Mouse (Mus musculus) MEL (cell line): ENCODE measurements at regions not wholly inside any gene's neighbourhood (a gene's known extent, or its start where the extent isn't known, plus 50 kb on each side); places are given as distances from the start of the nearest gene placed in this dataset.
A peak's percentile ranks its signal among the peaks of the same experiment; 100 is the strongest.

Experiments
- DNase-seq: peaks from one replicate; pipeline ENCODE4 v3.0.0; 2011; ENCODE audit warnings: low read depth, low spot score
- H3K27ac ChIP-seq: 2 replicates; pipeline ENCODE4 v1.5.1; 2012; ENCODE audit warnings: low read depth, mild to moderate bottlenecking, control low read depth, low read length, moderate library complexity; ENCODE audit not compliant: control insufficient read depth
- H3K27me3 ChIP-seq, 2 experiments: fragments of 150-350 bp in 1 of 2; sonication (generic) in 1 of 2; 2 replicates each; pipeline ENCODE4 v1.6.1; 2012; ENCODE audit warnings: low read length in 2 of 2, mild to moderate bottlenecking in 2 of 2, improper control_type of control experiment in 1 of 2, moderate library complexity in 1 of 2; ENCODE audit not compliant: insufficient read depth in 2 of 2, control insufficient read depth in 1 of 2
- H3K36me3 ChIP-seq, 2 experiments: 2 replicates each; pipeline ENCODE4 v1.6.1; 2012 to 2014; ENCODE audit warnings: low read length in 2 of 2, improper control_type of control experiment in 1 of 2, inconsistent platforms in 1 of 2, mild to moderate bottlenecking in 1 of 2; ENCODE audit not compliant: insufficient read depth in 2 of 2, control insufficient read depth in 1 of 2
- H3K4me1 ChIP-seq, 2 experiments: fragments of 150-350 bp in 1 of 2; sonication (generic) in 1 of 2; 2 replicates each; pipeline ENCODE4 v1.6.1; 2012; ENCODE audit warnings: low read length in 2 of 2, improper control_type of control experiment in 1 of 2, mild to moderate bottlenecking in 1 of 2; ENCODE audit not compliant: insufficient read depth in 2 of 2, control insufficient read depth in 1 of 2
- H3K4me3 ChIP-seq, 2 experiments: fragments of 150-350 bp in 1 of 2; sonication (generic) in 1 of 2; 2 replicates each; pipeline ENCODE4 v1.5.1; 2012; ENCODE audit warnings: low read depth in 2 of 2, low read length in 2 of 2, mild to moderate bottlenecking in 2 of 2, moderate library complexity in 2 of 2, control low read depth in 1 of 2, improper control_type of control experiment in 1 of 2; ENCODE audit not compliant: control insufficient read depth in 1 of 2, insufficient read depth in 1 of 2
- H3K79me2 ChIP-seq: 2 replicates; pipeline ENCODE4 v1.6.1; 2012; ENCODE audit warnings: mild to moderate bottlenecking, low read length, moderate library complexity; ENCODE audit not compliant: control insufficient read depth, poor library complexity, insufficient read depth
- H3K9ac ChIP-seq: 2 replicates; pipeline ENCODE4 v1.6.1; 2012; ENCODE audit warnings: low read depth, mild to moderate bottlenecking, control low read depth, low read length, moderate library complexity; ENCODE audit not compliant: control insufficient read depth, poor library complexity, severe bottlenecking
- H3K9me3 ChIP-seq: fragments of 150-350 bp; sonication (generic); replicated peaks from 2 replicates; pipeline ENCODE4 v1.6.1; 2012; ENCODE audit warnings: mild to moderate bottlenecking, low read length, improper control_type of control experiment, moderate library complexity; ENCODE audit not compliant: insufficient read depth
- CHD2 ChIP-seq: IDR thresholded peaks from 2 replicates; pipeline ENCODE4 v1.6.1; 2011; ENCODE audit warnings: low read length, improper control_type of control experiment
- CTCF ChIP-seq, 3 experiments: IDR thresholded peaks in 2 of 3; conservative IDR thresholded peaks in 1 of 3; 2 replicates each; pipeline ENCODE4 v1.5.1; 2011 to 2012; ENCODE audit warnings: low read length in 3 of 3, low read depth in 2 of 3, mild to moderate bottlenecking in 2 of 3, improper control_type of control experiment in 1 of 3, inconsistent platforms in 1 of 3, mixed read lengths in 1 of 3, moderate library complexity in 1 of 3; ENCODE audit not compliant: control insufficient read depth in 1 of 3, insufficient read depth in 1 of 3, poor library complexity in 1 of 3, severe bottlenecking in 1 of 3
- E2F4 ChIP-seq: IDR thresholded peaks from 2 replicates; pipeline ENCODE4 v1.6.1; 2011; ENCODE audit warnings: low read depth, low read length, improper control_type of control experiment, borderline replicate concordance
- JUND ChIP-seq: IDR thresholded peaks from 2 replicates; pipeline ENCODE4 v1.6.1; 2011; ENCODE audit warnings: low read depth, mild to moderate bottlenecking, improper control_type of control experiment, low read length
- MAX ChIP-seq: IDR thresholded peaks from 2 replicates; pipeline ENCODE4 v1.6.1; 2011; ENCODE audit warnings: low read length, improper control_type of control experiment
- MYB ChIP-seq: IDR thresholded peaks from 2 replicates; pipeline ENCODE4 v1.6.1; 2011; ENCODE audit warnings: mild to moderate bottlenecking, low read depth, low read length, improper control_type of control experiment
- MYC ChIP-seq: IDR thresholded peaks from 2 replicates; pipeline ENCODE4 v1.6.1; 2011; ENCODE audit warnings: low read depth, mild to moderate bottlenecking, low read length, improper control_type of control experiment, moderate library complexity
- POLR2A ChIP-seq, 2 experiments: IDR thresholded peaks; 2 replicates each; pipeline ENCODE4 v1.6.1; 2011 to 2012; ENCODE audit warnings: low read length in 2 of 2, mild to moderate bottlenecking in 2 of 2, control low read depth in 1 of 2, improper control_type of control experiment in 1 of 2, low read depth in 1 of 2, moderate library complexity in 1 of 2; ENCODE audit not compliant: control insufficient read depth in 1 of 2, insufficient read depth in 1 of 2, poor library complexity in 1 of 2
- POLR2AphosphoS2 ChIP-seq: IDR thresholded peaks from 2 replicates; pipeline ENCODE4 v1.6.1; 2011; ENCODE audit warnings: low read length, improper control_type of control experiment
- RCOR1 ChIP-seq: IDR thresholded peaks from 2 replicates; pipeline ENCODE4 v1.6.1; 2012; ENCODE audit warnings: low read depth, mild to moderate bottlenecking, inconsistent platforms, low read length, improper control_type of control experiment
- SIN3A ChIP-seq: IDR thresholded peaks from 2 replicates; pipeline ENCODE4 v1.6.1; 2012; ENCODE audit warnings: low read length, improper control_type of control experiment, inconsistent platforms
- SMC3 ChIP-seq: IDR thresholded peaks from 2 replicates; pipeline ENCODE4 v1.6.1; 2011; ENCODE audit warnings: low read depth, low read length, improper control_type of control experiment
- TAL1 ChIP-seq: IDR thresholded peaks from 2 replicates; pipeline ENCODE4 v1.6.1; 2012; ENCODE audit warnings: mild to moderate bottlenecking, inconsistent platforms, low read length, moderate library complexity, mixed read lengths
- TCF12 ChIP-seq: IDR thresholded peaks from 2 replicates; pipeline ENCODE4 v1.6.1; 2014; ENCODE audit warnings: low read depth, mild to moderate bottlenecking, inconsistent platforms, low read length, improper control_type of control experiment, moderate library complexity
- UBTF ChIP-seq: IDR thresholded peaks from 2 replicates; pipeline ENCODE4 v1.6.1; 2012; ENCODE audit warnings: low read depth, mild to moderate bottlenecking, inconsistent platforms, low read length, improper control_type of control experiment, moderate library complexity, borderline replicate concordance; ENCODE audit not compliant: insufficient read depth
- USF2 ChIP-seq, 2 experiments: IDR thresholded peaks; 2 replicates each; pipeline ENCODE4 v1.6.1; 2011 to 2012; ENCODE audit warnings: improper control_type of control experiment in 2 of 2, low read length in 2 of 2, borderline replicate concordance in 1 of 2, inconsistent platforms in 1 of 2, low read depth in 1 of 2, mild to moderate bottlenecking in 1 of 2; ENCODE audit not compliant: insufficient read depth in 1 of 2
- ZMIZ1 ChIP-seq: IDR thresholded peaks from 2 replicates; pipeline ENCODE4 v1.6.1; 2012; ENCODE audit warnings: low read depth, mild to moderate bottlenecking, inconsistent platforms, low read length, improper control_type of control experiment, moderate library complexity

GRCm38 (mm10) chr5:120270887-120271616 lies 154.8 kb downstream of the Rbm19 start:
- DNase-seq: no peak
- H3K4me3 ChIP-seq: no peak overlapping the region
- no peak overlapping the region for H3K27ac ChIP-seq
- TF ChIP-seq POLR2A (IDR thresholded peaks at IDR 0.05; ENCODE audit: control insufficient read depth in 1 of 2, insufficient read depth in 1 of 2, low read depth in 1 of 2, low read length in 2 of 2, poor library complexity in 1 of 2): no peak
- H3K9me3 ChIP-seq: no peaks in the 10 kb centered on the region
- no peak overlapping the region for H3K9ac ChIP-seq
- H3K79me2 ChIP-seq: no peaks in the 10 kb centered on the region
- H3K4me1 ChIP-seq: no peaks in the 10 kb centered on the region
- H3K36me3 ChIP-seq: no peaks in the 10 kb centered on the region
- no peaks in the 10 kb centered on the region for H3K27me3 ChIP-seq

- H3K79me2 ChIP-seq: no peaks in the 10 kb centered on the region
- DNase-seq: no peak
- H3K27ac ChIP-seq: no peak overlapping the region
- TF ChIP-seq JUND: no peak
- TF ChIP-seq RCOR1: no peak
- no peak for TF ChIP-seq CTCF (IDR thresholded peaks at IDR 0.05 in 2 of 3, conservative IDR thresholded peaks at IDR 0.05 in 1 of 3; ENCODE audit: control insufficient read depth in 1 of 3, insufficient read depth in 1 of 3, low read depth in 2 of 3, low read length in 3 of 3, poor library complexity in 1 of 3, severe bottlenecking in 1 of 3)
- no peak for TF ChIP-seq SIN3A
- TF ChIP-seq CHD2: no peak
- TF ChIP-seq ZMIZ1: no peak
- no peak for TF ChIP-seq USF2 (IDR thresholded peaks at IDR 0.05; ENCODE audit: borderline replicate concordance in 1 of 2, insufficient read depth in 1 of 2, low read depth in 1 of 2, low read length in 2 of 2)
- TF ChIP-seq TAL1: no peak
- no peak for TF ChIP-seq MYC
- no peak for TF ChIP-seq MAX
- no peak for TF ChIP-seq UBTF
- TF ChIP-seq TCF12: no peak
- TF ChIP-seq SMC3: no peak
- no peak for TF ChIP-seq POLR2AphosphoS2
- H3K9me3 ChIP-seq: no peaks in the 10 kb centered on the region
- no peak overlapping the region for H3K9ac ChIP-seq
- H3K36me3 ChIP-seq: no peaks in the 10 kb centered on the region
- H3K4me3 ChIP-seq: no peak overlapping the region
- H3K4me1 ChIP-seq: no peaks in the 10 kb centered on the region
- no peaks in the 10 kb centered on the region for H3K27me3 ChIP-seq
Measured at GRCm38 (mm10) chr5:120276229-120276628, 155.3 kb upstream of the Lhx5 start.

GRCm38 (mm10) chr5:120280321-120280720 lies 151.2 kb upstream of the Lhx5 start:
- H3K4me1 ChIP-seq: no peaks in the 10 kb centered on the region
- H3K27me3 ChIP-seq: no peaks in the 10 kb centered on the region
- H3K36me3 ChIP-seq: no peaks in the 10 kb centered on the region
- H3K9me3 ChIP-seq: no peaks in the 10 kb centered on the region
- no peak overlapping the region for H3K27ac ChIP-seq
- no peaks in the 10 kb centered on the region for H3K79me2 ChIP-seq
- H3K4me3 ChIP-seq: no peak overlapping the region
- DNase-seq: no peak
- TF ChIP-seq TAL1: peak; percentile 44; the same call in 1 of the 2 replicates
- TF ChIP-seq E2F4: no peak
- TF ChIP-seq MYB: no peak
- no peak for TF ChIP-seq CHD2
- H3K9ac ChIP-seq: no peak overlapping the region
